Mouse (Mus musculus) thymus, adult 2 months (tissue): ENCODE data around the gene Sms.

Source experiments
- CTCF ChIP-seq: fragments of 200-500 bp; IDR thresholded peaks from 2 replicates; pipeline ENCODE4 v1.5.1; 2012; ENCODE audit warnings: mild to moderate bottlenecking, control low read depth, low read length, moderate library complexity, borderline replicate concordance; ENCODE audit not compliant: control insufficient read depth, poor library complexity, insufficient read depth; ENCODE audit errors: extremely low read depth
- POLR2A ChIP-seq: fragments of 200-500 bp; IDR thresholded peaks from 2 replicates; pipeline ENCODE4 v1.6.1; 2012; ENCODE audit warnings: mild to moderate bottlenecking, low read length, control low read depth, moderate library complexity; ENCODE audit not compliant: control insufficient read depth, poor library complexity, insufficient read depth; ENCODE audit errors: extremely low read depth

DNA sequence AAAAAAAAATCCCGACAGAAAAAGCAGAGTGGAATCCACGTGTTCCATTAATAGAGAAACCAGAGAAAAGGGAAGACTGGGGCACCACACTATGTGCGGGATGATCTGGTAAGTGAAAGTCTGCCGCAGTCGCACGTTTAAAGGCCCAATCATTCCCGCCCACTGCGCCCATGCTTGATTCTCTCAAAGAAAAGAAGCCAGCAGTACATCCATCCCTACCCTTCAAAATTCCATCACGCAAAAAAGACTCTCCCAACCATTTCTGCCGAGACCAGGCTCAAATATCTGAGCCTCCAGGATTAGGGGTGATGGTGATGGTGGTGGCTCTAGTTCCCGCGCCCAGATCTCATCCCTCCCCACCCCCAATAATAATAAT lies 1.3 kb downstream of the Sms start:
- TF ChIP-seq POLR2A = no peak
- TF ChIP-seq CTCF = no peak
